ENCODE assay signal across 23 mouse cellular contexts in the genomic region with DNA sequence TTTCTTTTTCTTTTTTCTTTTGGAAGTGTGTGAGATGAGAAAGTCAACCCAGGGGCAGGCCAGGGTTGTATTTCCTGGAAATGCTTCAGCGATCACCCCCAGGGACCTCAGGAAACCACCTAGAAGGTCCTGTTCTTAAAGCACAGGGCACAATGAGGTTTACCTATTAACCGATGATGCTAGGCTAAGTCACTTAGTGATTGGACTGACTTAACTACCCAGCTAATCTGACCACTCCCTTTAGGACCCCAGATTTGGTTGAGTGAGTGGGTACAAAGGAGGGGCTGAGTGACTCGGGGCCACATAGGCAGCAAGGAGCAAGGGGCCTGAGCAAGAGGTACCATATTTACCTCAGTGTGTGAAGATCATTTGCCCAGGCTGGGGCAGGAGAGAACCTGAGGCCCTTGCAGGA. TPM values are rescaled to one million over a fixed set of nuclear protein-coding genes. Genes with fewer than 3 reads are reported as not detected.
DNase-seq lines count a peak whose midpoint lies in the region; ATAC-seq and TF ChIP-seq lines count a peak whose summit lies in the region.
"Had no signal": no experiment of that assay in that cellular context is flagged by ENCODE, and none has a peak within 500 bp of the region (broad histone marks: within the 10 kb centered on the region; RNA-seq: fewer than 3 reads in every experiment).

No protein-coding gene starts in this region.

- TF ChIP-seq CTCF in bone marrow, adult 2 months (IDR thresholded peaks at IDR 0.05; ENCODE audit: control insufficient read depth, insufficient read depth, low read length), result no peak
- TF ChIP-seq CTCF in spleen, adult 2 months (IDR thresholded peaks at IDR 0.05; ENCODE audit: extremely low read depth, insufficient read depth, insufficient read length, insufficient replicate concordance), result no peak

- DNase-seq in kidney, postnatal 14 days, result no peak
- peak; percentile 88 to 92 for DNase-seq in B cell, adult 2 months
- peak; percentile 86 to 97 for DNase-seq in spleen, adult 2 months (ENCODE audit: low read depth in 1 of 2, low spot score in 2 of 2)
- no peak for DNase-seq in urinary bladder, postnatal 25 days (ENCODE audit: low spot score)
- DNase-seq: adrenal gland, adult 8-10 months; cerebellum, adult 2 months; gastrocnemius, adult 2 months; heart, adult 18-20 months; lung, postnatal 10 days; right cerebral cortex, postnatal 25 days; thymus, postnatal 25 days had no signal

- 0 out of 2 replicates have a peak overlapping the region, but pooled peaks have one; percentile 7 for H3K9ac ChIP-seq in kidney, embryonic 15.5 days
- H3K9ac ChIP-seq: embryonic facial prominence, embryonic 12.5 days; intestine, embryonic 15.5 days; limb, embryonic 13.5 days; liver, embryonic 14.5 days; neural tube, embryonic 12.5 days; stomach, embryonic 15.5 days had no signal

- peaks cover 21% of the 10 kb centered on the region for H3K27me3 ChIP-seq in kidney, embryonic 15.5 days
- no peaks in the 10 kb centered on the region for H3K27me3 ChIP-seq in spleen, adult 2 months (ENCODE audit: control insufficient read depth, insufficient read depth, low read length)

- no peaks in the 10 kb centered on the region for H3K36me3 ChIP-seq in kidney, embryonic 15.5 days
- peaks cover 13% of the 10 kb centered on the region for H3K36me3 ChIP-seq in spleen, adult 2 months (ENCODE audit: control insufficient read depth, insufficient read depth, low read length)
- H3K36me3 ChIP-seq: embryonic facial prominence, embryonic 12.5 days; G1E; intestine, embryonic 15.5 days; limb, embryonic 13.5 days; neural tube, embryonic 12.5 days; stomach, embryonic 15.5 days had no signal

- H3K4me3 ChIP-seq in kidney, embryonic 15.5 days (replicated peaks), result 0 out of 2 replicates have a peak overlapping the region, but pooled peaks have one; percentile 4
- H3K4me3 ChIP-seq in bone marrow, adult 2 months (replicated peaks; ENCODE audit: control insufficient read depth, low read depth, low read length), result peak overlapping the region; percentile 32
- peak overlapping the region; percentile 67 for H3K4me3 ChIP-seq in spleen, adult 2 months (ENCODE audit: extremely low read depth, insufficient read depth, insufficient read length)
- H3K4me3 ChIP-seq: embryonic facial prominence, embryonic 12.5 days; gastrocnemius, adult 2 months; intestine, embryonic 15.5 days; limb, embryonic 13.5 days; neural tube, embryonic 12.5 days; stomach, embryonic 15.5 days had no signal

- peak overlapping the region; percentile 30 for H3K4me2 ChIP-seq in kidney, embryonic 15.5 days
- H3K4me2 ChIP-seq: embryonic facial prominence, embryonic 12.5 days; intestine, embryonic 15.5 days; limb, embryonic 13.5 days; neural tube, embryonic 12.5 days; stomach, embryonic 15.5 days had no signal

- no peaks in the 10 kb centered on the region for H3K9me3 ChIP-seq in kidney, embryonic 15.5 days (replicated peaks)
- H3K9me3 ChIP-seq: embryonic facial prominence, embryonic 12.5 days; G1E; intestine, embryonic 15.5 days; limb, embryonic 13.5 days; neural tube, embryonic 12.5 days; stomach, embryonic 15.5 days had no signal

- WGBS in kidney, embryonic 15.5 days, result 51% methylated on average over 3 of the region's 3 CpGs
- WGBS in bone marrow, adult 2 months, result 47% methylated on average over 3 of the region's 3 CpGs
- WGBS in spleen, adult 2 months, result 28% methylated on average over 3 of the region's 3 CpGs

- H3K27ac ChIP-seq in kidney, embryonic 15.5 days, result peak overlapping the region; percentile 70
- H3K27ac ChIP-seq in bone marrow, adult 2 months (ENCODE audit: control insufficient read depth, insufficient read depth, low read depth, low read length, poor library complexity), result peak overlapping the region; percentile 27
- peak overlapping the region; percentile 98 for H3K27ac ChIP-seq in spleen, adult 2 months (ENCODE audit: insufficient read depth, low read length)
- H3K27ac ChIP-seq: embryonic facial prominence, embryonic 12.5 days; gastrocnemius, adult 2 months; intestine, embryonic 15.5 days; limb, embryonic 13.5 days; liver, embryonic 14.5 days; neural tube, embryonic 12.5 days; stomach, embryonic 15.5 days had no signal

- TF ChIP-seq POLR2A in bone marrow, adult 2 months (IDR thresholded peaks at IDR 0.05; ENCODE audit: borderline replicate concordance, control insufficient read depth, low read depth, low read length), result no peak
- TF ChIP-seq POLR2A in spleen, adult 2 months (IDR thresholded peaks at IDR 0.05; ENCODE audit: low read depth, low read length), result peak; percentile 93

- peak; percentile 45; the same call in 1 of the 2 replicates for ATAC-seq in kidney, embryonic 15.5 days (replicated peaks; ENCODE audit: low FRiP score)
- no peak for ATAC-seq in megakaryocyte progenitor cell, adult 5-6 weeks (replicated peaks; ENCODE audit: poor library complexity)
- ATAC-seq: intestine, embryonic 15.5 days had no signal

- peaks cover 15% of the 10 kb centered on the region for H3K4me1 ChIP-seq in kidney, embryonic 15.5 days
- H3K4me1 ChIP-seq in bone marrow, adult 2 months (ENCODE audit: control insufficient read depth, insufficient read depth, low read length), result peaks cover 12% of the 10 kb centered on the region
- peaks cover 13% of the 10 kb centered on the region for H3K4me1 ChIP-seq in spleen, adult 2 months (ENCODE audit: control insufficient read depth, insufficient read depth, insufficient read length)
- H3K4me1 ChIP-seq: stomach, embryonic 15.5 days had no signal

RNA-seq across cellular contexts. Expression of gene H2-DMb2, which starts 1.9 kb away (rescaled TPM):
- 22.6 and 25.3 TPM in 2 replicates for polyA plus RNA-seq in kidney, embryonic 15.5 days (2015; fragmentation: Nextera tagmentation; extraction: Ambion mirVana)
- 24.3 and 38.9 TPM in 2 replicates for polyA plus RNA-seq in bone marrow, adult 2 months (2011; ENCODE audit: insufficient read depth, insufficient read length, low replicate concordance, missing spikeins)
- 456 and 587 TPM in 2 replicates for polyA plus RNA-seq in spleen, adult 2 months (2012; rRNA removed)
- total RNA-seq in megakaryocyte progenitor cell, adult 5-6 weeks (2015), result 3.9 and 5.8 TPM in 2 replicates
- 6.7 and 8.5 TPM in 2 replicates for total RNA-seq in megakaryocyte progenitor cell, adult 5-6 weeks (2017)
- total RNA-seq: G1E; layer of hippocampus, postnatal 10 days had no signal
- polyA plus RNA-seq: C2C12, G1E had no signal

RNA-seq across cellular contexts. Expression of gene H2-DMb1, which starts 7.9 kb away (rescaled TPM):
- 4.9 and 6.0 TPM in 2 replicates for polyA plus RNA-seq in kidney, embryonic 15.5 days (2015; fragmentation: Nextera tagmentation; extraction: Ambion mirVana)
- 42.1 and 59.8 TPM in 2 replicates for polyA plus RNA-seq in bone marrow, adult 2 months (2011; ENCODE audit: insufficient read depth, insufficient read length, low replicate concordance, missing spikeins)
- 322 and 426 TPM in 2 replicates for polyA plus RNA-seq in spleen, adult 2 months (2012; rRNA removed)
- 36.2 and 39.4 TPM in 2 replicates for total RNA-seq in megakaryocyte progenitor cell, adult 5-6 weeks (2015)
- 47.0 and 60.3 TPM in 2 replicates for total RNA-seq in megakaryocyte progenitor cell, adult 5-6 weeks (2017)
- polyA plus RNA-seq: C2C12 had no signal

RNA-seq across cellular contexts. Expression of gene Brd2, which starts 22.5 kb away (rescaled TPM):
- 135 and 140 TPM in 2 replicates for polyA plus RNA-seq in kidney, embryonic 15.5 days (2015; fragmentation: Nextera tagmentation; extraction: Ambion mirVana)
- 118 and 172 TPM in 2 replicates for polyA plus RNA-seq in bone marrow, adult 2 months (2011; ENCODE audit: insufficient read depth, insufficient read length, low replicate concordance, missing spikeins)
- 97.9 and 112 TPM in 2 replicates for polyA plus RNA-seq in spleen, adult 2 months (2012; rRNA removed)
- 269 and 306 TPM in 2 replicates for total RNA-seq in megakaryocyte progenitor cell, adult 5-6 weeks (2015)
- total RNA-seq in megakaryocyte progenitor cell, adult 5-6 weeks (2017), result 260 and 284 TPM in 2 replicates

RNA-seq across cellular contexts. Expression of gene H2-DMa, which starts 25.6 kb away (rescaled TPM):
- polyA plus RNA-seq in kidney, embryonic 15.5 days (2015; fragmentation: Nextera tagmentation; extraction: Ambion mirVana), result 14.8 and 15.9 TPM in 2 replicates
- polyA plus RNA-seq in bone marrow, adult 2 months (2011; ENCODE audit: insufficient read depth, insufficient read length, low replicate concordance, missing spikeins), result 14.2 and 38.5 TPM in 2 replicates
- polyA plus RNA-seq in spleen, adult 2 months (2012; rRNA removed), result 302 and 363 TPM in 2 replicates
- total RNA-seq in megakaryocyte progenitor cell, adult 5-6 weeks (2015), result 72.0 and 74.5 TPM in 2 replicates
- 56.5 and 61.1 TPM in 2 replicates for total RNA-seq in megakaryocyte progenitor cell, adult 5-6 weeks (2017)

RNA-seq across cellular contexts. Expression of gene Tap1, which starts 42.4 kb away (rescaled TPM):
- polyA plus RNA-seq in kidney, embryonic 15.5 days (2015; fragmentation: Nextera tagmentation; extraction: Ambion mirVana), result 3.5 and 3.8 TPM in 2 replicates
- 34.1 and 55.9 TPM in 2 replicates for polyA plus RNA-seq in bone marrow, adult 2 months (2011; ENCODE audit: insufficient read depth, insufficient read length, low replicate concordance, missing spikeins)
- 144 and 178 TPM in 2 replicates for polyA plus RNA-seq in spleen, adult 2 months (2012; rRNA removed)
- total RNA-seq in megakaryocyte progenitor cell, adult 5-6 weeks (2015), result 27.6 and 30.5 TPM in 2 replicates
- total RNA-seq in megakaryocyte progenitor cell, adult 5-6 weeks (2017), result 62.5 and 82.8 TPM in 2 replicates

Comparison
In these comparisons a context has a peak if more than half of its experiments do, and no peak if none do; other contexts are left out.
1. H3K27ac ChIP-seq: peak in every context shown above with its lines; median percentile 98 in spleen, adult 2 months; 70 in kidney, embryonic 15.5 days; 27 in bone marrow, adult 2 months.
2. H3K4me3 ChIP-seq: peak in every context shown above with its lines; median percentile 67 in spleen, adult 2 months; 32 in bone marrow, adult 2 months; 4 in kidney, embryonic 15.5 days.
3. DNase-seq: peak in B cell, adult 2 months (2 of 2) and spleen, adult 2 months (2 of 2); none in kidney, postnatal 14 days (single experiment) and urinary bladder, postnatal 25 days (single experiment).
4. RNA of gene H2-DMb2, which starts 1.9 kb away (polyA plus RNA-seq): 456 to 587 TPM in spleen, adult 2 months; 24.3 to 38.9 TPM in bone marrow, adult 2 months and 22.6 to 25.3 TPM in kidney, embryonic 15.5 days; every median in the first group is over 10 times any median in the second.